Mouse (Mus musculus) gastrocnemius, postnatal 25 days (tissue): ENCODE results near the gene Emilin3. TPM values are rescaled to one million over a fixed set of nuclear protein-coding genes. Genes with fewer than 3 reads are reported as not detected.

Experiments used
- DNase-seq: peaks from one replicate; pipeline ENCODE4 v3.0.0; 2022
- total RNA-seq, 2 experiments: library from RNA; stranded (reverse); gene quantifications; 1 replicate in 1 of 2; 2 replicates in 1 of 2; pipeline ENCODE4 v1.2.3; 2021

Gene Emilin3
- total RNA-seq, 2 experiments from 2014 or later: 0.21 to 0.79 TPM

GRCm38 (mm10) chr2:160872890-160873382 lies 39.2 kb downstream of the Emilin3 start, which contains the start of gene Zhx3:
Gene Zhx3 (minus strand): TSS chr2:160872998.
- peak; percentile 96 for DNase-seq

- DNase-seq: peak; percentile 81
Observed at GRCm38 (mm10) chr2:160872395-160872794, 39.7 kb downstream of the Emilin3 start.

- no peak for DNase-seq
Observed at GRCm38 (mm10) chr2:160871310-160871709, 40.8 kb downstream of the Emilin3 start.

- DNase-seq: no peak
Observed at GRCm38 (mm10) chr2:160869446-160869845, 42.7 kb downstream of the Emilin3 start.

- DNase-seq: no peak
Observed at GRCm38 (mm10) chr2:160865266-160865665, 46.9 kb downstream of the Emilin3 start.

- no peak for DNase-seq
Observed at GRCm38 (mm10) chr2:160864112-160864511, 48.0 kb downstream of the Emilin3 start.

- DNase-seq: no peak
Observed at GRCm38 (mm10) chr2:160860363-160860762, 51.8 kb downstream of the Emilin3 start.

Other genes with a start within 250 kb of the Emilin3 start
- 10 to 100 TPM; 19.8 to 24.5 TPM for gene Plcg1, start 181.0 kb downstream of the Emilin3 start, total RNA-seq
- 10 to 100 TPM; 25.8 TPM for gene Zhx3, start 39.3 kb downstream of the Emilin3 start, total RNA-seq
- 1 to 10 TPM; 3.7 to 4.9 TPM for gene Lpin3, start 31.7 kb downstream of the Emilin3 start, total RNA-seq
- 10 to 100 TPM; 11.5 to 12.2 TPM for gene Chd6, start 196.7 kb upstream of the Emilin3 start, total RNA-seq